Mouse (Mus musculus) cerebellum, adult 9-11 months (tissue): ENCODE measurements around the gene Tnfrsf18.

Experiments
- DNase-seq: peaks from one replicate; pipeline ENCODE4 v3.0.0; 2022

The Tnfrsf18 gene

GRCm38 (mm10) chr4:156077499-156078301, 51.7 kb downstream of the Tnfrsf18 start:
- DNase-seq = peak; percentile 52
